Mouse (Mus musculus): ENCODE measurements around the gene Plac9b. TPM values are rescaled to one million over a fixed set of nuclear protein-coding genes. Genes with fewer than 3 reads are reported as not detected.
"Not testable (repeated sequence)": the region's sequence is repeated elsewhere in the genome, so short reads cannot be mapped to it uniquely, and the experiment has no call there.

The Plac9b gene
- 14.2 and 16.5 TPM in 2 replicates for polyA plus RNA-seq (2015; fragmentation: Nextera tagmentation; extraction: Ambion mirVana)

- DNase-seq (ENCODE audit: low spot score), result not testable (repeated sequence)
These were observed at the start of gene Plac9b for GRCm38 (mm10) chr14:26182380-26182779. Gene Plac9b (minus strand): TSS chr14:26182480.

DNA sequence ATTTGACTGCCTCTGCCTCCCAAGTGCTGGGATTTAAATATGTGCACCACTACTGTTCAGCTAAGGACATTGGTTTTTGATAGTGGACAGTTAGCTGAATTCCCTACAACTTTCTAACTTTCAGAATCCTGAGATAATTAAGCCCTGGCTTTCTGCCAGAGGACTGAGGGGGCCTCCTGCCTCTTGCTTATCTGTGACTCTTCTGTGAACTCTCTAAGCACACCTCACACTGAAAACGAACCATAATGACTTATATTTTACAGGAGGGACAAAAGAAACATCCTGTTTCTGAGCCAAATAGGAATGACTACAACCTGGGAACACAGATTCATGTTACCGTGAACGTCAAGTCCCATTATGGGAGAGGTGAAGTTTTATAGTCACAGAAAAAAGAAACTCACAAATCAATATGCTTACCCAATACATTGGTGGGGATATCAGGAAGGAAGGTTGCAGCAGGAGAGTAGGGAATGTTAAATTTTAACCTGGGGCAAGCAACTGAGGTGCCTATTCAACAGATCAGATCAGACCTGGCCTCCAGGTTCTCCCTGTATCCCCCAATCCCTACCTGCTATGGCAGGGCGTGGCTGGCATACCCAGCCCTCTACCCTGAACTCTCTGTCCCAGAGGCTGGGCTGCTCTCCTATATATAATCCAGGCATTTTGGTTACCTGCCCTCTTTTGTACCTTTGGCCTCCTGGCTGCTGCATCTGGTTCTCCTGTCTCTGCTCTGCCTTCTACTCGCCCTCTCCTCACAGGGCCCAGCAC is 34.1 kb upstream of the Plac9b start:
- DNase-seq (ENCODE audit: low spot score), result not testable (repeated sequence)

GRCm38 (mm10) chr14:26206926-26207247 is 24.6 kb upstream of the Plac9b start, which contains the start of gene Tmem254b:
Gene Tmem254b (minus strand): TSS chr14:26207041.
- not testable (repeated sequence) for DNase-seq (ENCODE audit: low spot score)

- not testable (repeated sequence) for DNase-seq (ENCODE audit: low spot score)
These were observed 24.1 kb upstream of the Plac9b start for GRCm38 (mm10) chr14:26206197-26206925.

DNA sequence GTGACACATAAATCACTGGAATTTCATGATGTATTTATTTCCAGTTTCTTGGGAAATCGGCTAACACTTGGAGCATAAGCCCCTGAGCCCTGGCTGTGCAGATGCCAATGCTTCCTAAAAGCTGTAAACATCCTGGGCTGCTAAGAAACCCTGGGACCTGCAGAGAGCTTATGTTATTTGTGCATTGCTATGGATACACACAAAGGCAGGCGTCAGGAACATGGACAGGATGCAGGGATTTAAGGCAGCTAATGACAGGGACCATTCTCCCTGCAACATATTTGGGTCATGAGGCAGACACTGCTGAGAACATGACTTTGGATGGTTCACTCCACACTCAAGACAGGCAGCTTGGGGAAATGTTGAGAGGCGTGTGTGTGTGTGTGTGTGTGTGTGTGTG is 15.6 kb upstream of the Plac9b start:
- DNase-seq (ENCODE audit: low spot score), result not testable (repeated sequence)

GRCm38 (mm10) chr14:26188361-26188760 is 6.1 kb upstream of the Plac9b start:
- DNase-seq (ENCODE audit: low spot score), result not testable (repeated sequence)

DNA sequence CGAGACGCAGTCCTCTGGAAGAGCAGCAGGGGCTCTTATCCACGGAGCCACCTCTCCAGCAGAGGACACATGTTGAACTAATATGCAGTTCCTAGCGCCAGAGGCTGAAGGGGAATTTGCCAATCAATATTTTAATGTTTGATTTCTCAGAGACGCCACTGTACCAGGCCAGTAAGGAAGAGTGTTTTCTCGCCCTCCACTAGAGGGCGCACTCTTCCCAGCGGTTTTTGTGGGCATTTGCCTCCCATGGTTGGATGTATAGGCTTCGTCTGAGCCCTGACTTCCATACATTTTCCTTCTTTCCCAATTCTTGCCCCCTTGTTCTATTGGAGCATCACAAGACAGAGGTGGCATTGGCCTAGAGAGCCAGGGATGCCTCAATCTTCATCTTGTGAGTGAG is 4.4 kb upstream of the Plac9b start:
- not testable (repeated sequence) for DNase-seq (ENCODE audit: low spot score)

- DNase-seq (ENCODE audit: low spot score), result not testable (repeated sequence)
These were observed 620 bp downstream of the Plac9b start for GRCm38 (mm10) chr14:26181660-26182059.

- DNase-seq (ENCODE audit: low spot score), result not testable (repeated sequence)
These were observed 7.3 kb downstream of the Plac9b start for GRCm38 (mm10) chr14:26175028-26175427.

GRCm38 (mm10) chr14:26173955-26174354 is 8.3 kb downstream of the Plac9b start:
- not testable (repeated sequence) for DNase-seq (ENCODE audit: low spot score)

- not testable (repeated sequence) for DNase-seq (ENCODE audit: low spot score)
These were observed 17.0 kb downstream of the Plac9b start for GRCm38 (mm10) chr14:26165266-26165665.

DNA sequence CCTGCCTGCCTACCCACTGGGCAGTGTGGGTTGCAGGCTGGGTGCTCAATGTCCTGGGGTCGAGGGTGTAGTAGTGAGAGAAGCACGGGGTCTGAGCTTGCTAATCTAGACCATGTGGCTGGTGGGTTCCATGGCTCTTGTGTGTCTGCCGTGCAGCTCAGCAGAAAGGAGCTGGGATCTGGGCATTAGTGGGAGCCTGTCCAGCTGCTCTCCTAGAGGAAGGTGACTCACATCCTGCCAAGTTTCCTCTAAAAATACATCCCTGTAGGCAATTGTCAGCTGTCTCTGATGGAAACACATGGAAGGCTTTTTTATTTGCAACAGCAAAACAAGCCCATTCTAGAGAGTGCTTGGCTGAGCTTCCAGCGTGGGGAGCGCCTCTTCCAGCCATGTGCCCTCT is 19.9 kb downstream of the Plac9b start:
- not testable (repeated sequence) for DNase-seq (ENCODE audit: low spot score)

- DNase-seq (ENCODE audit: low spot score), result not testable (repeated sequence)
These were observed 21.1 kb downstream of the Plac9b start for GRCm38 (mm10) chr14:26161156-26161555.

GRCm38 (mm10) chr14:26156032-26156431 is 26.2 kb downstream of the Plac9b start:
- not testable (repeated sequence) for DNase-seq (ENCODE audit: low spot score)

DNA sequence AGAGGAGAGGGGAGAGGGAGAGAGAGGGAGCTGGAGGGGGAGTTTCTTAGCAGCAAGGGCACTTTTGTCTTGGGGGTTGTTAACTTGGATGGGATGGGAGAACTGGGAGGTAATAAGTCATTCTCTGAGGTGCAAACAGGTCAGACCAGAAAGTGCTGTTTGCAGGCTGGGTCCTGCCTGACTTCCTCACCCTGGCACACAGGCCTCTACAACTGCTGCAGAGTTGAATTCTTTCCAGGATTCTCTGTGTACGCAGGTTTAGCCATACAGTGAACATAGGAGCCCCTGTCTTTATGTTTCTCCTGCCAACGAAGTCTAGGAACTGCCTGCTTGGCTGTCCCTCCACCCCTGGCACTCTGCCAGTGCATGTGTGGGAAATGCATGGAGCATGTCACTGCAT is 35.2 kb downstream of the Plac9b start:
- not testable (repeated sequence) for DNase-seq (ENCODE audit: low spot score)

DNA sequence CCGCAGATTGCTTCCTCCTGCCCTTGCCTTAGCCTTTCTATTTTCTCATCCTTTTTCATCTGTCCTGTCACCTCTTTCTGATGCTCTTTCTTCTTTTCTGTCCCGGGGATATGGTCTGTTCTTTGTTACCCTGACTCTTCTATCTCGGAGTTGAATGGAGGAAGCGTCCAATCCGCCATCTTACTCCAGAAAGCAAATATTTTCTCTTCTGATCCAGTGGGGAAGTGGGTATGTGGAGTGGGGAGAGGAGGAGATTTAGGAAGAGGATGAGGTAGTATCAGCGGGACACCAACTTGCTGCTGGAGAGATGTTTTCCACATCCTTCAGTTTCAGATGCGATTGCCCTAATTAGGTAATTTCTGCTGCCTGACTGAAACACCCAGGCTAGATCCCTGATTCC is 63.2 kb downstream of the Plac9b start:
- DNase-seq (ENCODE audit: low spot score), result not testable (repeated sequence)

DNA sequence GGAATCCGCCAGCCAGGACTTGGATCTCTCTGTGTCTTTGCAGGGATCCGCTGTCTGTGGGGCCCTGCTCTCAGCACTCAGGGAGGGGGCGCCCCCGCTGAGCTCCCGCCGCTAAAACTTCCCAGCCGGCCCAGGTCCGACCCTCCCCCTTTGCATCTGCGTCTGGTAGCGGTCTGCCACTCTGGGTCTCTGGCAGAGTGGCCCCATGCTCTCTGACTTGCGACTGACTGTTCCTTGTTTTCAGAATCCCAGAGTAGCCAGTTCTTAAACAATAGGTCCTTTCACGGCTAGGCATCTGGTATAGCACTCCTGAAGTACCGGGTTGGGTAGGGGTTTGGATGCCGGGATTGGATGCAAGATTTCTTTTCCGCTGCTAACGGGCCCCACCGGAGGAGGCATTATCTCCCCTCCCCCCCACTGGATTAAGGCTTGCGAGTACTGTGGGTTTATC is 63.7 kb downstream of the Plac9b start:
- DNase-seq (ENCODE audit: low spot score), result not testable (repeated sequence)

GRCm38 (mm10) chr14:26118150-26118549 is 64.1 kb downstream of the Plac9b start, which contains the start of gene Duxbl2:
Gene Duxbl2 (plus strand): TSS chr14:26118349.
- DNase-seq (ENCODE audit: low spot score), result not testable (repeated sequence)
